Mouse (Mus musculus): ENCODE results near the gene Cyb5r1.

DNA sequence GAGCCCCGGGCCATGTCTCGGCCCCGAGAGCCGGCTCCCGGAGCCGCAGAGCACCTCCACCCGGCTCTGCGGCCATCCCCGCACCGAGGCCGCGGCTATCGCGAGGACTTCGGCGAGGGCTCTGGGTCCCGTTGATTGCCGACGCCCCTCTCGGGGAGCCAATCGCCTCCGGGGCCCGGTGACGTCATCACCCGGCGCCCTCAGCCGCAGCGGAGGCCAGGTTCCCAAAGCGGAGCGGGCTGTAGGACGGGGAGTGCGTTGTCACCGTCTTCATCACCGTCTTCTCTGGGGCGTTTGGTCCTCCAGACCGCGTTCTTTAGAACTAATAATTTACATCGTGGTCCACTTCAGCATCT, 43.5 kb upstream of the Cyb5r1 start, which contains the start of gene Tmem183a:
- TF ChIP-seq CTCF (IDR thresholded peaks at IDR 0.05; ENCODE audit: borderline replicate concordance, extremely low read depth, insufficient read depth, insufficient read length) (no peak), POLR2A (IDR thresholded peaks at IDR 0.05; ENCODE audit: borderline replicate concordance, extremely low read depth, insufficient read depth, insufficient read length, poor library complexity, severe bottlenecking) (peak; percentile 96)

Data from brain, embryonic 14.5 days (tissue).